Mouse (Mus musculus): ENCODE results near the gene Olfr525. TPM values are rescaled to one million over a fixed set of nuclear protein-coding genes. Genes with fewer than 3 reads are reported as not detected.

Olfr525 gene
- polyA plus RNA-seq (2017; shearing (Covaris generic)): not detected

GRCm38 (mm10) chr7:140320558-140320957 lies at the start of gene Olfr525:
Gene Olfr525, plus strand, starts transcription at chr7:140320858.

GRCm38 (mm10) chr7:140333717-140334116 lies 13.1 kb downstream of the Olfr525 start, which contains the start of gene Olfr527:
Gene Olfr527, plus strand, starts transcription at chr7:140334017.

GRCm38 (mm10) chr7:140361571-140361970 lies 40.9 kb downstream of the Olfr525 start, which contains the start of gene Olfr60:
Gene Olfr60, minus strand, starts transcription at chr7:140361671.

GRCm38 (mm10) chr7:140376231-140376630 lies 55.6 kb downstream of the Olfr525 start, which contains the start of gene Olfr530:
Gene Olfr530, minus strand, starts transcription at chr7:140376331.

Other genes with a start within 250 kb of the Olfr525 start
- gene Caly, start 238.3 kb upstream of the Olfr525 start, polyA plus RNA-seq (2017; shearing (Covaris generic)): not detected
- gene Prap1, start 227.5 kb upstream of the Olfr525 start, polyA plus RNA-seq (2017; shearing (Covaris generic)): not detected
- gene Fuom, start 218.4 kb upstream of the Olfr525 start, polyA plus RNA-seq (2017; shearing (Covaris generic)): 9.9 TPM
- 7.2 TPM for gene Paox, start 205.1 kb upstream of the Olfr525 start, polyA plus RNA-seq (2017; shearing (Covaris generic))
- 63.4 TPM for gene Echs1, start 204.4 kb upstream of the Olfr525 start, polyA plus RNA-seq (2017; shearing (Covaris generic))
- 37.2 TPM for gene Mtg1, start 183.3 kb upstream of the Olfr525 start, polyA plus RNA-seq (2017; shearing (Covaris generic))
- not detected for gene Sprn, start 166.0 kb upstream of the Olfr525 start, polyA plus RNA-seq (2017; shearing (Covaris generic))
- 0.06 TPM for gene Olfr522, start 156.1 kb upstream of the Olfr525 start, polyA plus RNA-seq (2017; shearing (Covaris generic))
- gene Olfr523, start 147.6 kb upstream of the Olfr525 start, polyA plus RNA-seq (2017; shearing (Covaris generic)): 0.06 TPM
- gene Olfr524, start 114.9 kb upstream of the Olfr525 start, polyA plus RNA-seq (2017; shearing (Covaris generic)): not detected
- gene Cd163l1, start 102.6 kb upstream of the Olfr525 start, polyA plus RNA-seq (2017; shearing (Covaris generic)): 0.08 TPM
- gene 5830411N06Rik, start 73.6 kb upstream of the Olfr525 start, polyA plus RNA-seq (2017; shearing (Covaris generic)): 0.17 TPM
- gene Olfr527, start 13.2 kb downstream of the Olfr525 start, polyA plus RNA-seq (2017; shearing (Covaris generic)): not detected
- gene Olfr60, start 40.8 kb downstream of the Olfr525 start, polyA plus RNA-seq (2017; shearing (Covaris generic)): not detected
- gene Olfr530, start 55.5 kb downstream of the Olfr525 start, polyA plus RNA-seq (2017; shearing (Covaris generic)): 0.12 TPM
- not detected for gene Olfr531, start 82.1 kb downstream of the Olfr525 start, polyA plus RNA-seq (2017; shearing (Covaris generic))
- 0.07 TPM for gene Olfr532, start 100.8 kb downstream of the Olfr525 start, polyA plus RNA-seq (2017; shearing (Covaris generic))
- not detected for gene Olfr533, start 142.5 kb downstream of the Olfr525 start, polyA plus RNA-seq (2017; shearing (Covaris generic))
- gene Olfr535, start 163.4 kb downstream of the Olfr525 start, polyA plus RNA-seq (2017; shearing (Covaris generic)): not detected
- gene Olfr536, start 186.5 kb downstream of the Olfr525 start, polyA plus RNA-seq (2017; shearing (Covaris generic)): not detected
- gene Olfr538, start 247.0 kb downstream of the Olfr525 start, polyA plus RNA-seq (2017; shearing (Covaris generic)): not detected

Data from CD4-positive, CD25-positive, alpha-beta regulatory T cell (primary cell).